Mouse (Mus musculus): ENCODE results near the gene Abr. TPM values are rescaled to one million over a fixed set of nuclear protein-coding genes. Genes with fewer than 3 reads are reported as not detected.

Abr gene
- polyA plus RNA-seq, 1 experiment from 2014 or later, result 28.3 TPM

GRCm38 (mm10) chr11:76461201-76461600 is 160.9 kb downstream of the Abr start:
- Histone ChIP-seq H3K4me1 (peaks cover 6% of the 10 kb centered on the region), H3K9me3 (no peaks in the 10 kb centered on the region), H3K36me3 (peaks cover 24% of the 10 kb centered on the region), H3K9ac (no peak overlapping the region), H3K4me3 (no peak overlapping the region), H3K4me2 (no peak overlapping the region), H3K27ac (no peak overlapping the region), H3K27me3 (no peaks in the 10 kb centered on the region)
- WGBS, result 42% methylated on average over 6 of the region's 6 CpGs
- no peak for ATAC-seq (ENCODE audit: borderline replicate concordance, extremely low read depth, low FRiP score, low TSS enrichment)

- H3K4me2 ChIP-seq, result no peak overlapping the region
- H3K9ac ChIP-seq, result no peak overlapping the region
- H3K9me3 ChIP-seq, result no peaks in the 10 kb centered on the region
- H3K36me3 ChIP-seq, result peaks cover 37% of the 10 kb centered on the region
- no peak for ATAC-seq (ENCODE audit: borderline replicate concordance, extremely low read depth, low FRiP score, low TSS enrichment)
- no peaks in the 10 kb centered on the region for H3K27me3 ChIP-seq
- no peak overlapping the region for H3K27ac ChIP-seq
- H3K4me1 ChIP-seq, result peaks cover 6% of the 10 kb centered on the region
- 54% methylated on average over 3 of the region's 3 CpGs for WGBS
- no peak overlapping the region for H3K4me3 ChIP-seq
Measured at GRCm38 (mm10) chr11:76459489-76459888, 162.6 kb downstream of the Abr start.

GRCm38 (mm10) chr11:76458730-76459129 is 163.4 kb downstream of the Abr start:
- Histone ChIP-seq H3K27ac (no peak overlapping the region), H3K9me3 (no peaks in the 10 kb centered on the region), H3K4me3 (no peak overlapping the region), H3K4me1 (peaks cover 6% of the 10 kb centered on the region), H3K9ac (no peak overlapping the region), H3K27me3 (no peaks in the 10 kb centered on the region), H3K36me3 (peaks cover 40% of the 10 kb centered on the region), H3K4me2 (no peak overlapping the region)
- 72% methylated on average over 9 of the region's 9 CpGs for WGBS
- ATAC-seq (ENCODE audit: borderline replicate concordance, extremely low read depth, low FRiP score, low TSS enrichment), result no peak

- H3K4me3 ChIP-seq, result no peak overlapping the region
- 72% methylated on average over 10 of the region's 10 CpGs for WGBS
- H3K36me3 ChIP-seq, result peaks cover 44% of the 10 kb centered on the region
- no peak for ATAC-seq (ENCODE audit: borderline replicate concordance, extremely low read depth, low FRiP score, low TSS enrichment)
- no peaks in the 10 kb centered on the region for H3K9me3 ChIP-seq
- no peak overlapping the region for H3K4me2 ChIP-seq
- H3K27me3 ChIP-seq, result no peaks in the 10 kb centered on the region
- no peak overlapping the region for H3K27ac ChIP-seq
- H3K9ac ChIP-seq, result no peak overlapping the region
- H3K4me1 ChIP-seq, result peaks cover 6% of the 10 kb centered on the region
Measured at GRCm38 (mm10) chr11:76456897-76457296, 165.2 kb downstream of the Abr start.

GRCm38 (mm10) chr11:76456233-76456632 is 165.9 kb downstream of the Abr start:
- Histone ChIP-seq H3K36me3 (peaks cover 51% of the 10 kb centered on the region), H3K4me1 (peaks cover 6% of the 10 kb centered on the region), H3K4me3 (no peak overlapping the region), H3K9ac (no peak overlapping the region), H3K27me3 (no peaks in the 10 kb centered on the region), H3K27ac (no peak overlapping the region), H3K9me3 (no peaks in the 10 kb centered on the region), H3K4me2 (no peak overlapping the region)
- 21% methylated on average over 6 of the region's 6 CpGs for WGBS
- ATAC-seq (ENCODE audit: borderline replicate concordance, extremely low read depth, low FRiP score, low TSS enrichment), result peak; percentile 64; the same call in 1 of the 2 replicates

- 56% methylated on average over 5 of the region's 5 CpGs for WGBS
- Histone ChIP-seq H3K27me3 (no peaks in the 10 kb centered on the region), H3K4me2 (no peak overlapping the region), H3K27ac (no peak overlapping the region), H3K9ac (no peak overlapping the region), H3K4me1 (peaks cover 6% of the 10 kb centered on the region), H3K9me3 (no peaks in the 10 kb centered on the region), H3K4me3 (no peak overlapping the region), H3K36me3 (peaks cover 43% of the 10 kb centered on the region)
- 0 out of 2 replicates have a peak, but pooled peaks have one; percentile 20 for ATAC-seq (ENCODE audit: borderline replicate concordance, extremely low read depth, low FRiP score, low TSS enrichment)
Measured at GRCm38 (mm10) chr11:76454492-76454891, 167.6 kb downstream of the Abr start.

GRCm38 (mm10) chr11:76450202-76450561 is 171.9 kb downstream of the Abr start:
- H3K36me3 ChIP-seq, result peaks cover 33% of the 10 kb centered on the region
- WGBS, result 49% methylated on average over 3 of the region's 3 CpGs
- ATAC-seq (ENCODE audit: borderline replicate concordance, extremely low read depth, low FRiP score, low TSS enrichment), result no peak

GRCm38 (mm10) chr11:76449520-76450201 is 172.5 kb downstream of the Abr start:
- ATAC-seq (ENCODE audit: borderline replicate concordance, extremely low read depth, low FRiP score, low TSS enrichment), result no peak
- 38% methylated on average over 15 of the region's 15 CpGs for whole genome bisulfite sequencing
- Histone ChIP-seq H3K4me1 (peaks cover 7% of the 10 kb centered on the region), H3K9ac (no peak overlapping the region), H3K9me3 (no peaks in the 10 kb centered on the region), H3K4me2 (no peak overlapping the region), H3K27me3 (no peaks in the 10 kb centered on the region), H3K4me3 (no peak overlapping the region), H3K36me3 (peaks cover 28% of the 10 kb centered on the region), H3K27ac (peak overlapping the region; percentile 30; the same call in 1 of the 2 replicates)

More at GRCm38 (mm10) chr11:76450202-76450561, 171.9 kb downstream of the Abr start:
- Histone ChIP-seq H3K27me3 (no peaks in the 10 kb centered on the region), H3K4me3 (no peak overlapping the region), H3K4me2 (no peak overlapping the region), H3K4me1 (peaks cover 7% of the 10 kb centered on the region), H3K9ac (no peak overlapping the region), H3K27ac (no peak overlapping the region), H3K9me3 (no peaks in the 10 kb centered on the region)

GRCm38 (mm10) chr11:76446251-76446650 is 175.9 kb downstream of the Abr start:
- Histone ChIP-seq H3K9me3 (no peaks in the 10 kb centered on the region), H3K4me3 (no peak overlapping the region), H3K4me1 (peaks cover 7% of the 10 kb centered on the region), H3K27me3 (no peaks in the 10 kb centered on the region), H3K4me2 (no peak overlapping the region), H3K9ac (no peak overlapping the region), H3K27ac (no peak overlapping the region), H3K36me3 (peaks cover 4% of the 10 kb centered on the region)
- no peak for ATAC-seq (ENCODE audit: borderline replicate concordance, extremely low read depth, low FRiP score, low TSS enrichment)
- WGBS, result 7% methylated on average over 10 of the region's 10 CpGs

GRCm38 (mm10) chr11:76445459-76445858 is 176.7 kb downstream of the Abr start:
- Histone ChIP-seq H3K9me3 (no peaks in the 10 kb centered on the region), H3K4me2 (no peak overlapping the region), H3K9ac (no peak overlapping the region), H3K4me1 (peaks cover 9% of the 10 kb centered on the region), H3K27me3 (no peaks in the 10 kb centered on the region), H3K36me3 (peaks cover 4% of the 10 kb centered on the region), H3K27ac (no peak overlapping the region), H3K4me3 (no peak overlapping the region)
- WGBS, result 52% methylated on average over 8 of the region's 8 CpGs
- no peak for ATAC-seq (ENCODE audit: borderline replicate concordance, extremely low read depth, low FRiP score, low TSS enrichment)

- H3K36me3 ChIP-seq, result no peaks in the 10 kb centered on the region; the same call in 1 of the 2 replicates
- H3K27me3 ChIP-seq, result no peaks in the 10 kb centered on the region
- peaks cover 32% of the 10 kb centered on the region for H3K4me1 ChIP-seq
- no peak overlapping the region for H3K9ac ChIP-seq
- H3K4me2 ChIP-seq, result no peak overlapping the region
- H3K27ac ChIP-seq, result no peak overlapping the region
- H3K9me3 ChIP-seq, result no peaks in the 10 kb centered on the region
- no peak for ATAC-seq (ENCODE audit: borderline replicate concordance, extremely low read depth, low FRiP score, low TSS enrichment)
- WGBS, result 22% methylated on average over 3 of the region's 3 CpGs
- no peak overlapping the region for H3K4me3 ChIP-seq
Measured at GRCm38 (mm10) chr11:76439666-76440065, 182.4 kb downstream of the Abr start.

GRCm38 (mm10) chr11:76436864-76437437 is 185.2 kb downstream of the Abr start:
- H3K36me3 ChIP-seq, result no peaks in the 10 kb centered on the region; the same call in 1 of the 2 replicates
- WGBS, result 7% methylated on average over 27 of the region's 28 CpGs
- peak overlapping the region; percentile 41 for H3K4me3 ChIP-seq
- peaks cover 36% of the 10 kb centered on the region for H3K4me1 ChIP-seq
- H3K9me3 ChIP-seq, result no peaks in the 10 kb centered on the region
- peak; percentile 90 for ATAC-seq (ENCODE audit: borderline replicate concordance, extremely low read depth, low FRiP score, low TSS enrichment)
- no peaks in the 10 kb centered on the region for H3K27me3 ChIP-seq
- H3K4me2 ChIP-seq, result peak overlapping the region; percentile 66
- peak overlapping the region; percentile 85 for H3K27ac ChIP-seq
- H3K9ac ChIP-seq, result peak overlapping the region; percentile 21
